Mouse (Mus musculus): ENCODE data around the gene Bnc2.

GRCm38 (mm10) chr4:84431677-84432515 lies 243.2 kb downstream of the Bnc2 start:
- no peak for TF ChIP-seq CTCF (IDR thresholded peaks at IDR 0.05; ENCODE audit: control insufficient read depth, insufficient read depth, low read length)
- TF ChIP-seq POLR2A (IDR thresholded peaks at IDR 0.05; ENCODE audit: borderline replicate concordance, control insufficient read depth, low read depth, low read length), result no peak
